Mouse (Mus musculus): ENCODE results near the gene Gm21970.

Gene Gm21970

GRCm38 (mm10) chr16:91465505-91466240, 74.2 kb downstream of the Gm21970 start:
- no peak for DNase-seq

DNA sequence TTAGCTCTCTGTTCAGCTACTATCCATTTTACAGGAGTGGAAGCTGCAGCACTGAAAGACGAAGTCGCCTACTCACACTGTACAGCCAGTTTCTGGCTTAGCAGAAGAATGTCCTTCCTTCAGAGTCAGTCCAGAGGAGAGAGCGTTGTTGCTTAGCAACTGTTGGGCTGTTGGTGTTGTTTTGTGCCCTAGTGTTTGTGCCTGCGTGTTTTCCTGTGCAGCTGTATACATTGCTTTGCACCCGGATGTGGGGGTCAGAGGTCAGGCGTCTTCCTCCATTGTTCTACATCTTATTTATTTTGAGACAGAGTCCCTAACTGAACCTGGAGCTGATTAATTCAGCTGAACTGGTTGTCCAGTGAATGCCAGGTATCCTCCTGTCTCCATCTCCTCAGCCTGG, 75.0 kb downstream of the Gm21970 start:
- no peak for DNase-seq
